Mouse (Mus musculus) neutrophil, adult 83 days (primary cell): ENCODE results near the gene Med19. TPM values are rescaled to one million over a fixed set of nuclear protein-coding genes. Genes with fewer than 3 reads are reported as not detected.

Experiments
- total RNA-seq, 2 experiments: library from RNA; stranded (reverse); gene quantifications; one replicate each; pipeline ENCODE4 v1.2.4; 2023

The Med19 gene
- total RNA-seq, result 10 to 100 TPM in 1 of 2 experiments, 1 to 10 TPM in 1; 8.3 to 10.0 TPM

DNA sequence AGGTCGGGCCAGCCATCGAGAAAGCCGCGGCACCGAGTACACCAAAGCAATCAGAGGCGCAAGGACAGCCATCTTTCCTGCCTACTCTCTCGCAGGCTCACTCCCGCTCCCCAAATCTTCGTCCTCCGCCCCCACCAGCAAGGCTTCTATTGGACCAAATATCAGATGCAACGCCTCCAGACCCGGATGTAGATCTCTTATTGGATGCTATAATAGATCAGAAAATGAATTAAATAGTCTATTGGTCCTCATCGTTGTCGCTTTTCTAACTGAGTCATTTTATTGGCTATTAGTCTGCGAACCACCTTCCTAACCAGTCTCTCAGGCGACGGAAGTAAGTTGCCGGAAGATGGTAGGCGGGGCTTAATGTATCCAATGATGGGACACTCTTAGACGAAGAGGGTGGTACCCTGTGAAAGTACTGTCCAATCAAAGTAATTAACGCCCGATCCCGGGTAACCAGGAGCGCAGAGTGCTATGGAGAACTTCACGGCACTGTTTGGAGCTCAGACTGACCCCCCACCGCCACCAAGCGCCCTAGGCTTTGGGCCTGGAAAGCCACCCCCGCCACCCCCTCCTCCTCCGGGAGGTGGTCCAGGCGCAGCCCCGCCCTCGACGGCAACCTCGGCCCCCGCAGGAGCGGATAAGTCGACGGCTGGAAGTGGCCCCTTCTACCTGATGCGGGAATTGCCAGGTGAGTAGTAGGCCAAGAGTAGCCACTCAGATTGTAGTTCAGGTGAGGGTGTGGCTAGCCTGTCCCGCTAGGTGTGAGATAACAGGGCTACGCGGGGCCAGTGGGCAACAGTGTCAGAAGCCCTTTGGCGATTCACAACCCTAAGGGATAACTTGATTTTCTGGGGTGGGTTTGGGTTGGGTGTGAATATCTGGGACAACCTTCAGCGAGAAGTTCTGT is at the start of gene Med19, which contains the start of gene Gm28635:
TSS of gene Med19 (plus strand) at position 435 of the 913 bp plus-strand sequence.
TSS of gene Gm28635 (minus strand) at position 74 of the 913 bp plus-strand sequence.

GRCm38 (mm10) chr2:84650464-84651195 is 27.6 kb upstream of the Med19 start, which contains the start of gene Ctnnd1:
Gene Ctnnd1, minus strand, starts transcription at chr2:84650765.

GRCm38 (mm10) chr2:84658806-84659205 is 19.4 kb upstream of the Med19 start, which contains the start of gene Btbd18:
Gene Btbd18, plus strand, starts transcription at chr2:84659079.

DNA sequence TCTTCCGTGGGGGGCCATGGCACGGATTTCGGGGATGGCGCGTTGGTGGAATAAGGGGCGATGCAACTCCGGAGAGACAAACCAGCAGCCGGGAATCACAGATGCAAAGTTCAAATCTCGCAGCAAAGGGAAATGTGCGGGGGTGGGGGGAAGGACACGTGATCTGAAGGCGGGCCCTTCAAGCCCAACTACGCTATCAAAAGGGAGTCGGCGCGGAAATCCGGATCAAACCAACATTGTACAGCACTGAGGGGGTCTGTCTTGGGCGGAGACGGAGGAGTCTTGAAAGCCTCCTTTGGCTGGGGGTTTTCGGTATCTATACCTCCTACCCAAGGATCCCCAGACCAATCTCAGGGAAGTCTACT is 7.7 kb upstream of the Med19 start, which contains the start of gene Selenoh:
TSS of gene Selenoh (minus strand) at position 202 of the 365 bp plus-strand sequence.

GRCm38 (mm10) chr2:84679016-84679415 is 814 bp downstream of the Med19 start, which contains the start of gene Tmx2:
Gene Tmx2, minus strand, starts transcription at chr2:84679140.

DNA sequence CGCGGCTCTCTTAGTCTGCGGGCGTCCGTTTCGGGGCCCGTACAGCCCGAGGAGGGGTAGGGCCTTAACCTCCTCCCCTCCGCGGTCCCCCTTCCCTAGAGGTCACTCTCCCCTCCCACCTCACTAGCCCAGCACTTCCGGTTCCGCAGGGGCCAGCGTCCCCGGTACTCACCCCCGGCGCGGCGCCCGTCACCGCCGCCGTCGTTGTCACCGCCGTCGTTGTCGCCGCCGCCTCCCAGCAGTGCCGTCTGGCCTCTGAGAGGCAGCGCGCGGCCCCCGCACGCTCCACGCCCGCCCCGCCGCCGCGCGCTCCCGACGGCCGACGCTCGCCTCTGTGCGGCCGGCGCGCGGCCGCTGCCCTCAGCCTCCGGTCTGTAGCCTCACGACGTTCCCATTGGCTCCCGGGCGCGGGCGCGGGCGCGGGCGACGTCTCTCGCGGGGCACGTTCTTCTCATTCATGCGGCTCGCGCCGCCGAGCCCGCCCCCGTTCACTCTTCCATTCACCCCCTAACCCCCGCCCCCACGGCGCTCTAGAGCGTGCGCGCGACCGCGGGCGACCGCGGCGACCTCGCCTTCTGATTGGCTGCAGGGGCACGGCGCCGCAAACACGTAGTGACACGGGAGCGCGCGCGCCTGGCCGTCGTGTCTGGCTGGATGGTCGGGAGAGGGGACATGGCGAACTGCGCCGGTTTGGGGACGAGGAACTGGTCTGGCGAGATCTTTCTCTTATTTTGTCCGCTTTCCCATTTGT is 36.8 kb downstream of the Med19 start, which contains the start of gene Zdhhc5:
TSS of gene Zdhhc5 (minus strand) at position 370 of the 751 bp plus-strand sequence.

DNA sequence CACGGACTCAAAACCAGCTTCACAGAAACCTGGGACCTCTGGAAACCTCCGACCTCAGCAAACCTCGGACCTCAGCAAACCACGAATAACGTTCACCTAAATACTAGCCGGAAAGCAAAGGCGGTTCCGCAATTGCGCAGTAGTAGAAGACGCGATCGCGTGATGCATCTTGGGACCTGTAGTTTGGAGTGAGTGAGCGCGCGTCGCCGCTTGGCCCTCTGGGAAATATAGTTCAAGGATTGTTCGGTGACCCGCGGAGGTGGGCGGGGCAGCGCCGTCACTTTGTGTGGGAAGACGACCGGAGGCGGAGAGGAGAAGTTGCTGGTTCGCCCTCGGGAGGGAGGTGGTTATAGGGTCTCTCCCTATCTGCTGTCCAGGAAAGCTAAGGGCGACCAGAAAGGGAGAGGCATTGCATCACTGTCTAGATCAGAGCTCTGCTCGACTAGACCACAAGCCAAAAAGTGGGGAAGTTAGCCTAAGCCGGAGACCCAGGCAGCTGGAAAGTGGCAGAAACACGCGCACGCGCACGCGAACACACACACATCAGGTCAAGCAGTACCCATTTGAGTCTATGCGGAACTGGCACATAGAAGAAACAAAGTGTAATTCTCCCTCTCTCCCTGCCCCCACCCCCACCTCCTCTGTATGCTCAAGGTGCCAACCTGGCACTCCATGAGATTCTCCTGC is 49.1 kb downstream of the Med19 start, which contains the start of gene Clp1:
TSS of gene Clp1 (minus strand) at position 179 of the 687 bp plus-strand sequence.

GRCm38 (mm10) chr2:84733579-84734300 is 55.5 kb downstream of the Med19 start, which contains the start of gene Ypel4:
Gene Ypel4, plus strand, starts transcription at chr2:84734058.

Other genes with a start within 250 kb of the Med19 start
- 1 to 10 TPM; 5.0 to 5.1 TPM for gene Tfpi, start 201.6 kb upstream of the Med19 start, total RNA-seq
- gene Ctnnd1, start 27.6 kb upstream of the Med19 start, total RNA-seq, result 10 to 100 TPM; 13.2 to 17.4 TPM
- under 1 TPM in 1 of 2 experiments, not detected in 1; 0.18 TPM for gene Btbd18, start 19.3 kb upstream of the Med19 start, total RNA-seq
- 10 to 100 TPM; 46.1 to 47.8 TPM for gene Selenoh, start 7.6 kb upstream of the Med19 start, total RNA-seq
- gene Gm28635, start 361 bp upstream of the Med19 start, total RNA-seq, result not detected
- 10 to 100 TPM; 16.9 to 22.5 TPM for gene Tmx2, start 738 bp downstream of the Med19 start, total RNA-seq
- gene Zdhhc5, start 36.8 kb downstream of the Med19 start, total RNA-seq, result 10 to 100 TPM; 41.2 to 41.4 TPM
- gene Clp1, start 48.9 kb downstream of the Med19 start, total RNA-seq, result 10 to 100 TPM; 16.9 to 19.8 TPM
- 1 to 10 TPM; 2.8 to 5.5 TPM for gene Ypel4, start 55.7 kb downstream of the Med19 start, total RNA-seq
- gene Gm19426, start 65.3 kb downstream of the Med19 start, total RNA-seq, result not detected
- gene Serping1, start 97.0 kb downstream of the Med19 start, total RNA-seq, result under 1 TPM; 0.38 to 0.55 TPM
- 10 to 100 TPM; 24.8 to 32.7 TPM for gene Ube2l6, start 120.4 kb downstream of the Med19 start, total RNA-seq
- not detected for gene Smtnl1, start 144.2 kb downstream of the Med19 start, total RNA-seq
- 1 to 10 TPM; 6.8 to 7.5 TPM for gene Timm10, start 148.6 kb downstream of the Med19 start, total RNA-seq
- 10 to 100 TPM; 12.0 to 18.7 TPM for gene Slc43a1, start 160.4 kb downstream of the Med19 start, total RNA-seq
- gene Rtn4rl2, start 208.3 kb downstream of the Med19 start, total RNA-seq, result not detected